Mouse (Mus musculus): ENCODE measurements around the gene Ubqln4. TPM values are rescaled to one million over a fixed set of nuclear protein-coding genes. Genes with fewer than 3 reads are reported as not detected.

The Ubqln4 gene
- polyA plus RNA-seq, 1 experiment from 2014 or later: 60.8 TPM

- peak overlapping the region; percentile 51; the same call in 1 of the 2 replicates for H3K27ac ChIP-seq (ENCODE audit: low read depth)
- peak; percentile 81 for DNase-seq (ENCODE audit: low spot score)
- 8% methylated on average over 63 of the region's 64 CpGs for WGBS
- no peaks in the 10 kb centered on the region for H3K27me3 ChIP-seq (replicated peaks; ENCODE audit: control insufficient read depth, insufficient read depth, low read length)
- peaks cover 60% of the 10 kb centered on the region for H3K36me3 ChIP-seq (ENCODE audit: control insufficient read depth, insufficient read depth, low read length)
- peak; percentile 10; the same call in 1 of the 2 replicates for ATAC-seq (replicated peaks; ENCODE audit: low FRiP score, low TSS enrichment, low read depth)
- peak overlapping the region; percentile 96 for H3K4me2 ChIP-seq (ENCODE audit: low read length)
- H3K9ac ChIP-seq (ENCODE audit: low read length): peak overlapping the region; percentile 29
- no peaks in the 10 kb centered on the region for H3K9me3 ChIP-seq (ENCODE audit: control insufficient read depth, low read length)
- peaks cover 49% of the 10 kb centered on the region for H3K4me1 ChIP-seq (replicated peaks; ENCODE audit: control insufficient read depth, insufficient read depth, low read length)
- peak overlapping the region; percentile 97 for H3K4me3 ChIP-seq (ENCODE audit: low read depth, low read length)
Measured at GRCm38 (mm10) chr3:88536103-88536930, 17.2 kb upstream of the Ubqln4 start.

GRCm38 (mm10) chr3:88537146-88537545 is 16.4 kb upstream of the Ubqln4 start:
- peaks cover 63% of the 10 kb centered on the region for H3K36me3 ChIP-seq (ENCODE audit: control insufficient read depth, insufficient read depth, low read length)
- ATAC-seq (replicated peaks; ENCODE audit: low FRiP score, low TSS enrichment, low read depth): no peak

GRCm38 (mm10) chr3:88538271-88539145 is 15.1 kb upstream of the Ubqln4 start:
- 60% methylated on average over 9 of the region's 9 CpGs for WGBS

More at GRCm38 (mm10) chr3:88537146-88537545, 16.4 kb upstream of the Ubqln4 start:
- no peak overlapping the region for H3K4me3 ChIP-seq (ENCODE audit: low read depth, low read length)
- peak overlapping the region; percentile 96 for H3K4me2 ChIP-seq (ENCODE audit: low read length)
- whole genome bisulfite sequencing: 74% methylated on average over 6 of the region's 6 CpGs
- no peaks in the 10 kb centered on the region for H3K27me3 ChIP-seq (replicated peaks; ENCODE audit: control insufficient read depth, insufficient read depth, low read length)
- peaks cover 49% of the 10 kb centered on the region for H3K4me1 ChIP-seq (replicated peaks; ENCODE audit: control insufficient read depth, insufficient read depth, low read length)
- no peak for DNase-seq (ENCODE audit: low spot score)
- H3K9me3 ChIP-seq (ENCODE audit: control insufficient read depth, low read length): no peaks in the 10 kb centered on the region
- peak overlapping the region; percentile 10; the same call in 1 of the 2 replicates for H3K9ac ChIP-seq (ENCODE audit: low read length)
- H3K27ac ChIP-seq (ENCODE audit: low read depth): no peak overlapping the region

GRCm38 (mm10) chr3:88539397-88539796 is 14.2 kb upstream of the Ubqln4 start:
- H3K4me1 ChIP-seq (replicated peaks; ENCODE audit: control insufficient read depth, insufficient read depth, low read length): peaks cover 41% of the 10 kb centered on the region
- H3K9ac ChIP-seq (ENCODE audit: low read length): no peak overlapping the region
- no peak for ATAC-seq (replicated peaks; ENCODE audit: low FRiP score, low TSS enrichment, low read depth)
- H3K4me3 ChIP-seq (ENCODE audit: low read depth, low read length): no peak overlapping the region
- H3K9me3 ChIP-seq (ENCODE audit: control insufficient read depth, low read length): no peaks in the 10 kb centered on the region
- peaks cover 65% of the 10 kb centered on the region for H3K36me3 ChIP-seq (ENCODE audit: control insufficient read depth, insufficient read depth, low read length)
- no peak overlapping the region for H3K4me2 ChIP-seq (ENCODE audit: low read length)
- 35% methylated on average over 3 of the region's 3 CpGs for WGBS
- no peak for DNase-seq (ENCODE audit: low spot score)
- H3K27ac ChIP-seq (ENCODE audit: low read depth): no peak overlapping the region
- no peaks in the 10 kb centered on the region for H3K27me3 ChIP-seq (replicated peaks; ENCODE audit: control insufficient read depth, insufficient read depth, low read length)

More at GRCm38 (mm10) chr3:88538271-88539145, 15.1 kb upstream of the Ubqln4 start:
- H3K4me3 ChIP-seq (ENCODE audit: low read depth, low read length): no peak overlapping the region
- ATAC-seq (replicated peaks; ENCODE audit: low FRiP score, low TSS enrichment, low read depth) (no peak), DNase-seq (ENCODE audit: low spot score) (no peak)
- no peak overlapping the region for H3K4me2 ChIP-seq (ENCODE audit: low read length)
- no peaks in the 10 kb centered on the region for H3K9me3 ChIP-seq (ENCODE audit: control insufficient read depth, low read length)
- H3K4me1 ChIP-seq (replicated peaks; ENCODE audit: control insufficient read depth, insufficient read depth, low read length): peaks cover 49% of the 10 kb centered on the region
- no peak overlapping the region for H3K9ac ChIP-seq (ENCODE audit: low read length)
- no peak overlapping the region for H3K27ac ChIP-seq (ENCODE audit: low read depth)
- H3K36me3 ChIP-seq (ENCODE audit: control insufficient read depth, insufficient read depth, low read length): peaks cover 66% of the 10 kb centered on the region
- H3K27me3 ChIP-seq (replicated peaks; ENCODE audit: control insufficient read depth, insufficient read depth, low read length): no peaks in the 10 kb centered on the region

GRCm38 (mm10) chr3:88540085-88540484 is 13.5 kb upstream of the Ubqln4 start:
- Histone ChIP-seq H3K27me3 (replicated peaks; ENCODE audit: control insufficient read depth, insufficient read depth, low read length) (no peaks in the 10 kb centered on the region), H3K4me1 (replicated peaks; ENCODE audit: control insufficient read depth, insufficient read depth, low read length) (peaks cover 34% of the 10 kb centered on the region), H3K4me3 (ENCODE audit: low read depth, low read length) (no peak overlapping the region), H3K4me2 (ENCODE audit: low read length) (no peak overlapping the region), H3K27ac (ENCODE audit: low read depth) (no peak overlapping the region), H3K9me3 (ENCODE audit: control insufficient read depth, low read length) (no peaks in the 10 kb centered on the region), H3K36me3 (ENCODE audit: control insufficient read depth, insufficient read depth, low read length) (peaks cover 61% of the 10 kb centered on the region), H3K9ac (ENCODE audit: low read length) (no peak overlapping the region)
- DNase-seq (ENCODE audit: low spot score) (no peak), ATAC-seq (replicated peaks; ENCODE audit: low FRiP score, low TSS enrichment, low read depth) (no peak)
- 58% methylated on average over 5 of the region's 5 CpGs for WGBS

- H3K27ac ChIP-seq (ENCODE audit: low read depth): no peak overlapping the region
- WGBS: 73% methylated on average over 6 of the region's 7 CpGs
- no peak overlapping the region for H3K4me3 ChIP-seq (ENCODE audit: low read depth, low read length)
- H3K9ac ChIP-seq (ENCODE audit: low read length): no peak overlapping the region
- H3K9me3 ChIP-seq (ENCODE audit: control insufficient read depth, low read length): no peaks in the 10 kb centered on the region
- no peak for DNase-seq (ENCODE audit: low spot score)
- no peaks in the 10 kb centered on the region for H3K27me3 ChIP-seq (replicated peaks; ENCODE audit: control insufficient read depth, insufficient read depth, low read length)
- no peak for ATAC-seq (replicated peaks; ENCODE audit: low FRiP score, low TSS enrichment, low read depth)
- H3K4me2 ChIP-seq (ENCODE audit: low read length): no peak overlapping the region
- H3K36me3 ChIP-seq (ENCODE audit: control insufficient read depth, insufficient read depth, low read length): peaks cover 48% of the 10 kb centered on the region
- H3K4me1 ChIP-seq (replicated peaks; ENCODE audit: control insufficient read depth, insufficient read depth, low read length): peaks cover 17% of the 10 kb centered on the region
Measured at GRCm38 (mm10) chr3:88541622-88542401, 11.7 kb upstream of the Ubqln4 start.

GRCm38 (mm10) chr3:88542486-88542885 is 11.1 kb upstream of the Ubqln4 start:
- H3K4me2 ChIP-seq (ENCODE audit: low read length): no peak overlapping the region
- H3K27me3 ChIP-seq (replicated peaks; ENCODE audit: control insufficient read depth, insufficient read depth, low read length): no peaks in the 10 kb centered on the region
- no peak overlapping the region for H3K9ac ChIP-seq (ENCODE audit: low read length)
- peaks cover 10% of the 10 kb centered on the region for H3K4me1 ChIP-seq (replicated peaks; ENCODE audit: control insufficient read depth, insufficient read depth, low read length)
- no peaks in the 10 kb centered on the region for H3K9me3 ChIP-seq (ENCODE audit: control insufficient read depth, low read length)
- ATAC-seq (replicated peaks; ENCODE audit: low FRiP score, low TSS enrichment, low read depth) (no peak), DNase-seq (ENCODE audit: low spot score) (no peak)
- WGBS: 68% methylated on average over 4 of the region's 4 CpGs
- H3K4me3 ChIP-seq (ENCODE audit: low read depth, low read length): no peak overlapping the region
- no peak overlapping the region for H3K27ac ChIP-seq (ENCODE audit: low read depth)
- H3K36me3 ChIP-seq (ENCODE audit: control insufficient read depth, insufficient read depth, low read length): peaks cover 41% of the 10 kb centered on the region

- WGBS: 83% methylated on average over 8 of the region's 8 CpGs
- H3K9ac ChIP-seq (ENCODE audit: low read length): no peak overlapping the region
- H3K36me3 ChIP-seq (ENCODE audit: control insufficient read depth, insufficient read depth, low read length): peaks cover 34% of the 10 kb centered on the region
- H3K4me1 ChIP-seq (replicated peaks; ENCODE audit: control insufficient read depth, insufficient read depth, low read length): peaks cover 4% of the 10 kb centered on the region; the same call in 1 of the 2 replicates
- no peaks in the 10 kb centered on the region for H3K9me3 ChIP-seq (ENCODE audit: control insufficient read depth, low read length)
- ATAC-seq (replicated peaks; ENCODE audit: low FRiP score, low TSS enrichment, low read depth): no peak
- H3K4me3 ChIP-seq (ENCODE audit: low read depth, low read length): no peak overlapping the region
- no peak overlapping the region for H3K27ac ChIP-seq (ENCODE audit: low read depth)
- no peak for DNase-seq (ENCODE audit: low spot score)
- no peak overlapping the region for H3K4me2 ChIP-seq (ENCODE audit: low read length)
- H3K27me3 ChIP-seq (replicated peaks; ENCODE audit: control insufficient read depth, insufficient read depth, low read length): no peaks in the 10 kb centered on the region
Measured at GRCm38 (mm10) chr3:88543174-88543573, 10.4 kb upstream of the Ubqln4 start.
